In genomic region chr11:31874071-31874470, GRCm38 (mm10) we compare ENCODE assay signal across 10 mouse cellular contexts. TPM values are rescaled to one million over a fixed set of nuclear protein-coding genes. Genes with fewer than 3 reads are reported as not detected.
DNase-seq lines count a peak whose midpoint lies in the region; ATAC-seq lines count a peak whose summit lies in the region.
"Had no signal": no experiment of that assay in that cellular context is flagged by ENCODE, and none has a peak within 500 bp of the region (broad histone marks: within the 10 kb centered on the region; RNA-seq: fewer than 3 reads in every experiment).

No protein-coding gene starts in this region.

- DNase-seq in kidney, postnatal 14 days = no peak
- DNase-seq in cerebellum, postnatal 4 days (ENCODE audit: low spot score in 2 of 2) = no peak
- DNase-seq in left cerebral cortex, postnatal 14 days (ENCODE audit: low spot score in 2 of 2) = no peak
- no peak for DNase-seq in thymus, postnatal 10 days (ENCODE audit: low spot score in 2 of 2)
- DNase-seq: cerebellum, adult 18-20 months; kidney, adult 8-10 months had no signal

- H3K27me3 ChIP-seq in kidney, embryonic 15.5 days = no peaks in the 10 kb centered on the region
- H3K27me3 ChIP-seq in embryonic facial prominence, embryonic 13.5 days = no peaks in the 10 kb centered on the region
- no peaks in the 10 kb centered on the region for H3K27me3 ChIP-seq in hindbrain, embryonic 16.5 days (replicated peaks; ENCODE audit: control insufficient read depth, insufficient read depth, low read length)
- no peaks in the 10 kb centered on the region for H3K27me3 ChIP-seq in midbrain, embryonic 16.5 days (ENCODE audit: control insufficient read depth, insufficient read depth, low read depth, low read length)

- H3K4me1 ChIP-seq in kidney, embryonic 15.5 days = peaks cover 17% of the 10 kb centered on the region
- peaks cover 19% of the 10 kb centered on the region for H3K4me1 ChIP-seq in embryonic facial prominence, embryonic 13.5 days
- peaks cover 15% of the 10 kb centered on the region for H3K4me1 ChIP-seq in hindbrain, embryonic 16.5 days (ENCODE audit: control insufficient read depth, insufficient read depth, low read depth, low read length)
- peaks cover 29% of the 10 kb centered on the region for H3K4me1 ChIP-seq in midbrain, embryonic 16.5 days (ENCODE audit: control insufficient read depth, insufficient read depth, low read length)

- peak overlapping the region; percentile 48 for H3K4me2 ChIP-seq in kidney, embryonic 15.5 days
- H3K4me2 ChIP-seq in embryonic facial prominence, embryonic 13.5 days = peak overlapping the region; percentile 55
- H3K4me2 ChIP-seq in hindbrain, embryonic 16.5 days (ENCODE audit: low read length) = peak overlapping the region; percentile 84
- H3K4me2 ChIP-seq in midbrain, embryonic 16.5 days (ENCODE audit: low read length) = peak overlapping the region; percentile 95

- ATAC-seq in kidney, embryonic 15.5 days (replicated peaks; ENCODE audit: low FRiP score) = no peak
- no peak for ATAC-seq in embryonic facial prominence, embryonic 13.5 days (ENCODE audit: insufficient number of reproducible peaks, insufficient read depth, low FRiP score, low TSS enrichment, low read depth)
- ATAC-seq in hindbrain, embryonic 16.5 days = no peak
- ATAC-seq in midbrain, embryonic 16.5 days = no peak

- 57% methylated on average over 2 of the region's 2 CpGs for WGBS in kidney, embryonic 15.5 days
- 65% methylated on average over 2 of the region's 2 CpGs for WGBS in embryonic facial prominence, embryonic 13.5 days
- 61% methylated on average over 2 of the region's 2 CpGs for WGBS in hindbrain, embryonic 16.5 days
- 69% methylated on average over 2 of the region's 2 CpGs for WGBS in midbrain, embryonic 16.5 days

- no peaks in the 10 kb centered on the region for H3K9me3 ChIP-seq in kidney, embryonic 15.5 days (replicated peaks)
- no peaks in the 10 kb centered on the region for H3K9me3 ChIP-seq in embryonic facial prominence, embryonic 13.5 days
- no peaks in the 10 kb centered on the region for H3K9me3 ChIP-seq in hindbrain, embryonic 16.5 days (ENCODE audit: control insufficient read depth, low read length)
- no peaks in the 10 kb centered on the region for H3K9me3 ChIP-seq in midbrain, embryonic 16.5 days (replicated peaks; ENCODE audit: control insufficient read depth, low read length, poor library complexity, severe bottlenecking)

- H3K27ac ChIP-seq in kidney, embryonic 15.5 days = no peak overlapping the region
- H3K27ac ChIP-seq in embryonic facial prominence, embryonic 13.5 days = no peak overlapping the region
- no peak overlapping the region for H3K27ac ChIP-seq in hindbrain, embryonic 16.5 days (ENCODE audit: low read depth, low read length)
- no peak overlapping the region for H3K27ac ChIP-seq in midbrain, embryonic 16.5 days (ENCODE audit: low read length)

- H3K9ac ChIP-seq in kidney, embryonic 15.5 days = no peak overlapping the region
- no peak overlapping the region for H3K9ac ChIP-seq in embryonic facial prominence, embryonic 13.5 days
- no peak overlapping the region; the same call in 1 of the 2 replicates for H3K9ac ChIP-seq in hindbrain, embryonic 16.5 days (ENCODE audit: low read depth, low read length)
- H3K9ac ChIP-seq in midbrain, embryonic 16.5 days (ENCODE audit: low read depth, low read length) = peak overlapping the region; percentile 52; the same call in 1 of the 2 replicates

- intact Hi-C loops in left cerebral cortex, postnatal 14 days (cut with DNase I) = loop anchor here (5.0 to 10.0 kb wide), 3 partner anchors 61 to 197 kb away; no protein-coding TSS in a partner anchor

- H3K4me3 ChIP-seq in kidney, embryonic 15.5 days (replicated peaks) = peak overlapping the region; percentile 37
- H3K4me3 ChIP-seq in embryonic facial prominence, embryonic 13.5 days = 0 out of 2 replicates have a peak overlapping the region, but pooled peaks have one; percentile 17
- H3K4me3 ChIP-seq in hindbrain, embryonic 16.5 days (ENCODE audit: low read length) = peak overlapping the region; percentile 53
- peak overlapping the region; percentile 65 for H3K4me3 ChIP-seq in midbrain, embryonic 16.5 days (ENCODE audit: low read depth, low read length)

- H3K36me3 ChIP-seq in kidney, embryonic 15.5 days = no peaks in the 10 kb centered on the region
- no peaks in the 10 kb centered on the region for H3K36me3 ChIP-seq in embryonic facial prominence, embryonic 13.5 days
- no peaks in the 10 kb centered on the region for H3K36me3 ChIP-seq in hindbrain, embryonic 16.5 days (ENCODE audit: control insufficient read depth, insufficient read depth, low read length)
- H3K36me3 ChIP-seq in midbrain, embryonic 16.5 days (ENCODE audit: control insufficient read depth, insufficient read depth, low read length) = no peaks in the 10 kb centered on the region

RNA-seq across cellular contexts. Expression of gene Cpeb4, which starts 2.1 kb away (rescaled TPM):
- polyA plus RNA-seq in kidney, embryonic 15.5 days (2015; fragmentation: Nextera tagmentation; extraction: Ambion mirVana) = 3.6 and 3.9 TPM in 2 replicates
- 2.0 and 2.6 TPM in 2 replicates for polyA plus RNA-seq in embryonic facial prominence, embryonic 13.5 days (2015; fragmentation: Nextera tagmentation; extraction: Ambion mirVana)
- 14.5 and 17.9 TPM in 2 replicates for polyA plus RNA-seq in hindbrain, embryonic 16.5 days (2015; fragmentation: Nextera tagmentation; extraction: Ambion mirVana)
- 20.1 and 21.3 TPM in 2 replicates for polyA plus RNA-seq in midbrain, embryonic 16.5 days (2015; fragmentation: Nextera tagmentation; extraction: Ambion mirVana)
- 100 to 1,000 TPM; 146 to 152 TPM for total RNA-seq in left cerebral cortex, postnatal 14 days (2021)
